Mouse (Mus musculus) urinary bladder, postnatal 14 days (tissue): ENCODE measurements around the gene 4933421I07Rik.

Experiments used
- DNase-seq: peaks from one replicate; pipeline ENCODE4 v3.0.0; 2021; ENCODE audit warnings: low spot score

The 4933421I07Rik gene

DNA sequence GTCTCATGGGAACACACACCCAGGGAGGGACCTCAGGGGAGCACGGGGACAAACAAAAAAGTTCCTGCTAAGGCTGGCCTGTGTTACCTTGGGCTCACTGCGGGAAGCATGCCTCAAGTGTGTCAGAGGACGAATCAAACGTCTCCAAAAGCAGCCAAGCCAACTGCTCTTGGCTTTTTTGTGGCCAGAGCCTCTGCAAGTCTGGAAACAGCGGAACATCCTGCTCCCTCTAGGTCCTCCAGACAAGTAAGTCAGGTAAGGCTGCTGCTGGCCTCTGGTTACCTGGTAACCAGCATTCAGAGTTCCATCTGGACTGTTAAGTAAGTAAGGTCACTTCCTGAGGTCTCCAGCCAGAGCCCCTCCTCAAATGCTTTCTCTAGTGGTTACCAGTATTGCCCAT lies at the start of gene 4933421I07Rik:
4933421I07Rik (minus strand) TSS at position 271 of the 400 bp plus-strand sequence.
- no peak for DNase-seq

- no peak for DNase-seq
Observed at GRCm38 (mm10) chr7:42497356-42497755, 49.4 kb upstream of the 4933421I07Rik start.

DNA sequence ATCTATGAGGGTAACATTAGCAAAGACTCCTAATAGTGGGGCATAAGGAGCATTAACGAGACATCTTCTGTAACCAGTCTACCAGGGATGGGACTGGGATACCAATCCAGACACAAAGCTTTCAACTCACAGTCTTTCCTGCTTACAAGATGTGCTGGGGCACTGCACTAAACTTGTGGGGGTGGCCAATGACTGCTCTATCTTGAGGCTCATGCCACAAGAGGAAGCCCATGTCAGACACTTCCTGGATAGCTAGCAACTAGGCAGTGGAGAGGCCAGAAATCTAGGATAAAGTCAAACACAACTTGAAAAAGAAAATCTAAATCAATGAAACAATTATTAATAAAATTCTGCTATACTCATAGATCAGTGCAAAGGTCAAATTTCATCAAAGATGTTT lies 48.3 kb upstream of the 4933421I07Rik start:
- DNase-seq, result no peak

DNA sequence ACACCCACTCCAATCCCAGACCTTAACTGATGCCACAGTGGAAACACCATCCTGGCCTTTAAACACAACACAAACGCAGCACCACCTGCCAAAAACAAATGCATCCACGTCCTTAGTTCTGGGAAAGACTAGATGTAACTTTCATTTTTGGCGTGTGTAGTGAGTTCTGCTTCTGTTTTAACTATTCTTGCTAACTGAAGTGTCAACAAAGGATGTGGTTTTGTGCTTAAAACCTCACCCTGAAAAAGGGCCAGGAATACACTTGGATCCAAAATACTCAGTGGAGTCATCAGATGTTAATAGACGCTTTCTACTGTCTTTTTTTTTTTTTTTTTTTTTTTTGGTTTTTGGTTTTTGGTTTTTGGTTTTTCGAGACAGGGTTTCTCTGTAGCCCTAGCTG lies 42.9 kb upstream of the 4933421I07Rik start:
- no peak for DNase-seq

DNA sequence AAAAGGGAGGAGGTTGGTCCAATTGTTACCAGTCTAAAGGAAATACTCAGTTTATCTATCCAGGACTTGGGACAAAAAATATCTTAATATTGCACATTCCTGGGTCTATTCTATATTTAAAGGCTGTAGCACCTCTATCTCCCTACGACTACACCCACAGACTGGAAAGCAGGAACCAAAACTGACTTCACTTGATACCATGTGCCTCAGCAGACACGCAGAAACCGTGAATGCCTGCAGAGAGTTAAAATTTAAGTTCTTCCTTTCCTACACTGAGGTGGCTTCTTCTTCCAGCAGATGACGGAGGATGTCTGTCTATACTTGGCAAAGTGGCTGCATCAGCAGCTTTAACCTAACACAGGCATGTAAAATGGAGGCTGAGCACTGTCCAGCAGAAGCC lies 42.4 kb upstream of the 4933421I07Rik start:
- no peak for DNase-seq

GRCm38 (mm10) chr7:42454640-42455039 lies 6.7 kb upstream of the 4933421I07Rik start:
- DNase-seq, result no peak

- peak; percentile 8 for DNase-seq
Observed at GRCm38 (mm10) chr7:42450618-42451017, 2.7 kb upstream of the 4933421I07Rik start.

- DNase-seq, result no peak
Observed at GRCm38 (mm10) chr7:42447352-42447751, 568 bp downstream of the 4933421I07Rik start.
